Mouse (Mus musculus) forebrain, embryonic 11.5 days (tissue): ENCODE measurements at regions not wholly inside any gene's neighbourhood (a gene's known extent, or its start where the extent isn't known, plus 50 kb on each side); places are given as distances from the start of the nearest gene placed in this dataset.
"Not testable (repeated sequence)": the region's sequence is repeated elsewhere in the genome, so short reads cannot be mapped to it uniquely, and the experiment has no call there.

ENCODE experiments used
- ATAC-seq: fragments of 200-750 bp; cut with Nextera tagmentation; replicated peaks from 2 replicates; pipeline ENCODE4 v1.8.0; 2017; ENCODE audit warnings: moderate TSS enrichment; ENCODE audit not compliant: low FRiP score
- DNase-seq: peaks from one replicate; pipeline ENCODE4 v3.0.0-alpha.2; 2017; ENCODE audit warnings: low spot score
- H3K27ac ChIP-seq: fragments of 300-500 bp; sonication (generic); 2 replicates; pipeline ENCODE4 v1.5.1; 2014; ENCODE audit warnings: low read depth, low read length
- H3K27me3 ChIP-seq: fragments of 300-500 bp; sonication (generic); 2 replicates; pipeline ENCODE4 v1.6.1; 2014; ENCODE audit warnings: mild to moderate bottlenecking, low read length, mixed read lengths; ENCODE audit not compliant: control insufficient read depth, insufficient read depth
- H3K36me3 ChIP-seq: fragments of 300-500 bp; sonication (generic); 2 replicates; pipeline ENCODE4 v1.6.1; 2014; ENCODE audit warnings: mild to moderate bottlenecking, low read length, moderate library complexity, mixed read lengths; ENCODE audit not compliant: control insufficient read depth, insufficient read depth
- H3K4me1 ChIP-seq: fragments of 300-500 bp; sonication (generic); replicated peaks from 2 replicates; pipeline ENCODE4 v1.6.1; 2014; ENCODE audit warnings: low read length, mixed read lengths; ENCODE audit not compliant: control insufficient read depth, insufficient read depth
- H3K4me2 ChIP-seq: fragments of 300-500 bp; sonication (generic); 2 replicates; pipeline ENCODE4 v1.6.1; 2014; ENCODE audit warnings: low read depth, mild to moderate bottlenecking, low read length, moderate library complexity, mixed read lengths; ENCODE audit not compliant: severe bottlenecking
- H3K4me3 ChIP-seq: fragments of 300-500 bp; sonication (generic); 2 replicates; pipeline ENCODE4 v1.5.1; 2014; ENCODE audit warnings: low read depth, low read length
- H3K9ac ChIP-seq: fragments of 300-500 bp; sonication (generic); 2 replicates; pipeline ENCODE4 v1.6.1; 2014; ENCODE audit warnings: low read length
- H3K9me3 ChIP-seq: fragments of 300-500 bp; sonication (generic); 2 replicates; pipeline ENCODE4 v1.6.1; 2016; ENCODE audit warnings: low read length, mixed read lengths; ENCODE audit not compliant: control insufficient read depth
- WGBS: fragments of 180-500 bp; shearing (Covaris S2); extraction: QIAGEN DNeasy Blood & Tissue Kit; methylation state at CpG from one replicate; pipeline ENCODE4 v1.1.7; 2014; 5-methylcytosine and 5-hydroxymethylcytosine counted together

GRCm38 (mm10) chrX:33416321-33416720 lies 103.1 kb downstream of the Btbd35f12 start:
- not testable (repeated sequence) for ATAC-seq, H3K4me2 ChIP-seq, H3K9me3 ChIP-seq, H3K27ac ChIP-seq, H3K9ac ChIP-seq, H3K4me3 ChIP-seq, H3K4me1 ChIP-seq, H3K36me3 ChIP-seq, H3K27me3 ChIP-seq
- peak; percentile 70 for DNase-seq
- WGBS = 92% methylated on average over 8 of the region's 8 CpGs
